Mouse (Mus musculus) spleen, adult 12 weeks (tissue): ENCODE measurements at regions not wholly inside any gene's neighbourhood (a gene's known extent, or its start where the extent isn't known, plus 50 kb on each side); places are given as distances from the start of the nearest gene placed in this dataset.

Experiments
- DNase-seq: peaks from one replicate; pipeline ENCODE4 v3.0.0; 2022; ENCODE audit warnings: low spot score

DNA sequence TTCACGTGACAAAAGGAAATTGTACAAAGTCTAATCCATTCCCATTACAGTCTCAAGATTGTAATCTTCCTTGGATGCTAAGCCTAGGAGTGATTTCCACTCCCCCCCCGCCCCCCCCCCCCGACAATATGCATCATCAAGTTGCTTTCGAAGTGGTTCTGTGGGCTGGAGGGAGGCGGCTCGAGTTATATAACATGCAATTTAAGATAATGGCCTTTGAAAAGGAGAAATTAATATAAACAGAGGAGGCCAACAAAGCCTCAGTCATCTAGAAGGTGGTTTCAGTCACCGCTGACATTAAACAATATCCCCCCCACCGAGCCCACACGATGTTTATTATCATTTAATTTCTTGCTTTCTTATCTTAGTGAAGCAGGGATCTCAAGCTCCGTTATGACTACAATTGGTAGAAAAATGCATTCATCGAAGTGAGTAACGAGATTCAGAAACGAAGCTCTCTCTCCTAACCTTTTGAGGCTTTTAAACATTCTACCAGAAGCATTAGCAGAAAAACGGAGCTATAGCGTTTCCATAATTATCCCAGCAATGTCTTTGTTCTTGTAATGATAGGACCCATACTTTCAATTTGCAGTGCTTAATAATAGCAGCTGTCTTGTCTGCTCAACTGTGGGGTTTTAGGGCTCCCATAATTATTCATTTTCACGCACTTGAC is 339.1 kb downstream of the Btg1 start:
- DNase-seq = no peak

DNA sequence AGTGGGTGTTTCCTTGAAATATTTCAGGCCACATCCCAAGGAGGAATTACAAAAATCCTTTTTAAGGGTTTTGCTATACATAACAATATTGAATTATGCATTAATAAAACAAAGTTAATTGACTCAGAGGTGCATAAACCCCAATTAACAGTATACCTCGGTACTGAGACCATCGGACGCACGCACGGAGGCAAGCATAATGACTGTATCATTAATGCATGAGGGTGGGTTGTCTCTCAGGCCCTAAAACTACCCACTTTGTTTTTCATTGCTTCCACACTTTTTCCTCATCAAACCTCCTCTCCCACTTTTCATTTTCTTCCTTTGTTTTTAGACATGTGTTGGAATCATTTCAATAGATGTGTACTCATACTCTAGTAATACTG is 339.6 kb downstream of the Btg1 start:
- DNase-seq = no peak

DNA sequence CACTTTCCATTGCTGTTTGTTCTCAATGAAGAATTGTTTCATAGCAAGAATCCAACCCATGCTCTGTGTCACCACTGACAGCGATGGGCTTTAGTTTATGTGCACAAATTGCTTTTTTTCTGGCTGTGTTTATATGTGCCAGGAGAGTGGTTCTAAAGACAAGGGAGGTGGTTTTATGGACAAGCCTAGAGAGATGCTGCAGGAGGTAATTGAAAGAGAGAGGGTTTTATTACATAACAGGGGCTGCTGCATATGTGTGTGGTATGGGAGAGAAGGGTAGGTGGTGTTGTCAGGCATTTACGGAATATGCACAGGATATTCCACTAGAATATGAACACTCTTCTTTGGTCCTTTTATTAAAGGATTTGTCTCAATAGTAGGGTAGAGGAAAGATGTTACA is 340.2 kb downstream of the Btg1 start:
- no peak for DNase-seq

DNA sequence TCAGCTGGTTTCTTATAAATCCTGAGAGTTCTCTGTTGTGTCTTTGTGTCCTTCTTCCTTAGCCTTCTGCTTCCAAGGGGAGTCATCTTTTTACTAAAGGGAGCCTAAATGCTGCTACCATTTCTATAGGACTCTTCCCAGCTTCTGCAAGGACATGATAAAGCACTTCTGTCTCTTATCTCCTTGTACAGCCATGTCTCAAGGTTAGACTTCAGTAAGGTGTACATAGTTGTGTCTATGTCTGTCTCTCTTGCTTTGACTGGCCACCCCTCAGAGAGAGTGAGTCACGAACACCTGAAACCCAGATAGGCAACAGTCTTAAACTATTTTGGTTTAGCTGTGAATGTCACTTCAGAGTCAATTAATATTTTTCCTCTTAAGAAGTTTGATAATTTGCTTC is 353.0 kb downstream of the Btg1 start:
- no peak for DNase-seq

DNA sequence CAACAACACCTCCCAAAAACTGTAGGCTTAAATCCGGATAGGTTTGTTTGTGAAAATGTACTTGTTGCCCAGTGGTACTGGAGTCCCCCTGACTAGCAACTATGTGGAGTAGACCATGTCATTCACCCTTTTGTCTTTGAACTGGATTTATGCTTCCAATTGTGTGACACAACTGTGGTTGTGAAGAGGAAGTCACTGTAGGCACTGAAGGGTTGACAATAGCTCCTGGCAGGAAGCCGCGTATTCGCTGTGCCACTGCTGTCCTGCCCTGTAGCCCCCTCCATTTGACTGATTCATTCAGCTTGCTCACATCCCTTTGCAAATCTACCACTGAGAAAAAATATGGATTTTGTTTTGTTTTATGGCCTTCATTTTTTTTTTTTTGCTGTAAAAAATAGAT is 353.9 kb downstream of the Btg1 start:
- DNase-seq = no peak

DNA sequence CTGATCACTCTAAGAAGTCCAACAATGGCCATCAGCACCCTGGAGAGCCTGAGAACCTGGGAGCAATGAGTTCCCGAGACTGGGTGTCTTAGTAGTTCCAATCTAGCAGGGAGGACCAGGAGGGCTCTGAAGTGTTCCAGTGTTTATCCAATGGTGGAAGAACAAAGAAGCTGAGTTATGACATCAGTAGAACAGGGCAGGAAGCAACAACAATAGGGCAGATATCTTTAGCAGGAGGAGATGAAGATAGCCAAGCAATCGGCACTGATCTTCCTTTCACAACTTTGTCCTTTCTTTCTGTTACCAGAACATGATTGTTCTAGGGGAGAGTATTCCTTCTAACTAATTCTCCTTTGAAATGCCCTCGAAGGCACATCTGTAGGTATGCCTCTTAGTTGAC is 355.0 kb downstream of the Btg1 start:
- DNase-seq = no peak

DNA sequence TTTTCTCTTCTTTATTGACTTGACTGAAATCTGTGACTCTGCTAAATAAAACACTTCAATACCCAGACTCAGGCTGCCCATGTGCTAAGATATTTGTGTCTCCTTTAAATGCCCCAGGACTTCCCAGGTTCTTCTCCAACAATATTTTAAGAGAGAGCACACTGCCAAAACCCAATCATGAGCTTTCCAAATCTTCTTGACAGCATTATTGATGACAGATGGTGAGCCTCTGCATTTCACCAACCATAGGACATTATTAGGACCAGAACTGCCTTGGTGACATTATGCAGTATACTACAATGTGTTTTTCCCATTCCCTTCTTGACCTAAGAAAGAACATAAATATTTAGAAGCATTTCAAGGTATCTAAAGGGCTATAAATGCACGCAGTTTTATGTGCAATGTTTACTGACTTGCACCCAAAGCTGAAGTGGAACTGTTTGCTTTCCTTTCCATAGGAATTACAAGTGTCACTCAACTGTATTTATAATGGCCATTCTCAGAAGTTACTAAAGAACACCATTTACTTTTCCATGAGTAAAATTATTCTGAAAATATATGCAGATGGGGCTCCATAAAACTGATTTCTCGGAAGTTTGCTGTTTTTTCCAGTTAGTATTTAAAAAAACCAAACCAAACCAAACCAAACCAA is 357.6 kb downstream of the Btg1 start:
- DNase-seq = no peak

DNA sequence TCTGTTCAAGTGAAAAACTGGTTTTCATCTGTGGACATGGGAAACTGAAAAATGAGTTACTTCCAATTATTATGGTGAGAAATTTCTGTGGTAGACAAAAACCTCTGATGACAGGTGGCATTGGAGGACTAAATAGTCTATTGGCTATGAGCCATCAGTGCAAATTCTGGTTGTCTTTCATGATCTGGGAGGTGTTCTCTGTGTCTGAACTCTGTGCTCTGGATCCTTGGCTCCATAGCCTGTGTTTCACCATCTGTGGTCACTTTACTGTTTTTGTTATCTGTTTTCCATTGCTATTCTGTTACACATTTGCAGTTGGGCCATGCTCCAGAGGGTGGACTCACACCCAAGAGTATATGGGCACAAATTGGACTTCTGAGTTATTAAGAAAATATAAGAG is 359.9 kb downstream of the Btg1 start:
- DNase-seq = no peak

DNA sequence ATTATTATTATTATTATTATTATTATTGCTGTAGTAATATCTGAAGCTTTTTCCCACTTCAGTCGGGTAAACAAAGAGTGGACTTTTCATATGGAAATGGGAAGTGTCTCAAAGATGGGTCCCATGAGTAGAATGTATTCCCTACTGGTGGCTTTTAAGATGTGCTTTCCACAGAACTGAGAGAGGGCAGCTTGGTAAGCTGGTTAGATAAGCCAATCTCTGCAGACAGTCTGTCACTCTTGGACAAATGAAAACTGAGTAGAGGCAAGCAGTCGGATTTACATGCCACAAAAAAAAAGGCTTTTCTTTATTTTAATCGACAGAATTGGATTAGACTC is 363.7 kb downstream of the Btg1 start:
- DNase-seq = no peak

DNA sequence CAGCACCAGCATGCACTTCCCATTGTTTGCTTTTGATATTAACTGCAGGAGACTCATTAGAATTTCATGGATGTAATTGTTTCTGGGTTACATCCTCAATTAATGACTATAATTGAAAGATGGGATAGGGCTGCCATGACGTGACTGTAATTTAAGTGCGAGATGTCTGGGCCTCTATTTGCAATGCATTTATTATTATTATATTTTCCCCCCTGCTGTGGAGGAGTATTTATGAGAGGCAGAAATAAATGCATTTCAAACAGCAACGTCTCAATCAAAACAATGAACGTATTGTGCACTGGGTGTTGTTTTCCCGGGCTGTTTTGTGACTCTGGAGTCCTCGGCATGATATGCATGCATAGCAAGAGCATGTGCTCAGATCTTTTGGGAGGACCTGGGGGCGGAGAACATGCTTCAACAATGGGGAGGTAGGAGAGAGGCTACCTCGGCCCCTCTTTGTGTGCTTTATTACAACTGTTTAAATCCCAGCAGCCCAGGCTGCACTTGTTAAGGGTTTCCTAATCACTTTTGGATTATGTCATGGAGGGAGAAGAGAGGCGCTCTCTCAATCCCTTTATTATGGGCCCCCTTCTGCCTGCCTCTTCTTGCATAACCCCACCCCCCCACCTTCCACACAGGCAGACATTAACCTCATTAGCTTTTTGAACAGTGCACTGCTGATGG is 364.2 kb downstream of the Btg1 start:
- DNase-seq = no peak

DNA sequence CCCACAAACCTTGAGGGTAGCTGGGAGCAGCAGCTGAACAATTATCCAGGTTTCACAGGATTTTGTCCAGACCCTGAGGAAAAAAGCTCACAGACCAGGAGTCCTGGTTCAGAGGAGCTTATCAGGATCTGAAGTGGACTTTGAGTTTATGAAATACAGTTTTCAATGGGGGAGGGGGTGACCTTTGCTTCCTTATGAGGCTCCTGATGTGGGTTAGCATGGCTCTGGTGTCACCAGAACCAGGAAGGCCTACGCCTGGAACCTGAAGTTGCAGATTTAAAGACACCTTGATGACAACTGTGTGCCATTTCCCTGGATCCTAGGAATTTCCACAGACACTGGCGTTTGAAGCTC is 364.7 kb downstream of the Btg1 start:
- DNase-seq = no peak

DNA sequence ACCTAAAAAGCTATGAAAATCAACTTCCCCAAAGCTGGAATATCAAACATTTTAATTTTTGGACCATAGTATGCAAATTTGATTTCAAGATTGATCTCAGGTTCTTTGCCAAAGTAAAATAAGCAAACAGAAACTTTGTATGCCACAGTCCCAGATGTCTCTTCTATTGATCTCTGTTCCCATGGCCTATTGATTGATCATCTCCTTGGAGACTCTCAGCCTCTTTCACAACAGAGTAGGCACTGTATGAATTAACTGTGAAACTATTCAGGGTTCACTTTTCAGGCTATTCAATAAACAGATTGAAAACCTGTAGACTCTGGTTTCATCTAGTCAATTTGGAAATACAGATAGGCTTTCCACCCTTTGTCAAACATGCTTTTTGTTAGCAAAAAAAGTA is 384.1 kb downstream of the Btg1 start:
- no peak for DNase-seq

DNA sequence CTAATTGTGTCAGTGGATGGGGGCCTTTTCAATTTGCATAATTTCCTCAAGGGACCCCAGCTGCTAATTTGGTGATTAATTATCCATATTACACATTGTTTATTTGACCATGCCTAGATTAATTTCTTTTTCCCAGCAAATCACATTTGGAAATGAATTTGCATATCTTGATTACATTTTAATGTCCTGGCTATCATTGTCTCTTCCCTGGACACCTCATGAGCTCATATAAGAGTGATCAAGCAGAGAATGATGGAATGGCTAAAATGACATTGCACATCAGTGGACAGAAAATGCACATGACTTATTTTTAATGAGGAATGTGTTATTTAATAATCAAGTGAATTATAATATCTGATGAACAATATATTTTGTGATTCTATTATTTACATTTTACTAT is 392.1 kb downstream of the Btg1 start:
- no peak for DNase-seq

DNA sequence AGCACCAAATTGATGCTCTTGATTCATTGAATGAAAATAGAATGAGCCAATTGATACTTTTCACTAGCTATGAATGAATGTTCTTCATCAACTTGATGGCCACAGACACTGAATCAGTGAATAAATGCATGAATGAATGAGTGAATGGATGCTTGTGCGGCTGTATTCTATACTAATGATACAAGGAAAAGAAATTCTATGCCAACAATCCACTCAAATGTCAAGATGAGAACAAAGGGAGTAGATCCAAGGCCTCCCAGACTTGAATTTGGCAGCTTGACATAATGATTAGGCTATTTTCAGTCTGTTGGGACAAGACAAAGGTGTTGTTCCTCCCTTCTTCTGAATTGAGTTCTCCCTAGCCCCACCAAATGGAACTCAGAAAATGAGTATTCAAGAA is 393.1 kb downstream of the Btg1 start:
- DNase-seq = no peak

DNA sequence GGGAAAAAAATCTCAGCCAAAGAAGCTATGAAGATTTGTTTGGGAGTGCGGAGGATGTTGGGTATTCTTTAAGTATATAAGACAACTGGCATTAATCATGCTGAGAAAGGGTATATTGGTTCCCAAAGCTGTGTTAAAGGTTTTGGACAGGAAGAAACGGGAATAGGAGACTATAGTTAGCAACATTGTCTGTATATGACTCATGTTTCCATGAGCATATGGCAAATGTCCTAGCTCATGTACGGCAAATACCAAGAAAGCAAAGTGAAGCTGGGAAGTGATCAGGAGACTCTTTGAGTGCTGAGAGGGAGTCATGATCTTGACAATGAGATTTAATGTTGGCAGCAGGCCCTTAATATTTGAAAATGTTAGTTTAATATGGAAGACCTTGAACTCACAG is 401.8 kb downstream of the Btg1 start:
- DNase-seq = no peak

DNA sequence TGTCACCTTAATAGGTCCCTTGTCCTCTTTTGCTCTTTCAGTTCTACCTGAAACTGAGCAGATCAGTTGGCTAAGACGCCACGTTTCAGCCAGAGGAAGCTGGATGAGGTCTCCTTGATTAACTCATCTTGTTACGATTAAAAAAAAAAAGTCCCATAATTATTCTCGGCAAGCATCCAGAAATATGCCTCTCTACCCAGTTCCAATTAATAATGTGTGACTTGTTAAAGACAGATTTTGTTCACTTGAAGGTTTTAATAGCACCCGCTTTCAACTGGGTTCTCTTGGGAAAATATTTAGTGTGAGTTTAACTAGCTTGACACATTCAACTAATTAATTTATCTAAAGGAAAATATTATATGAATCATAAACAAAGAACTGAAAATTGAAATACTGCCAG is 412.0 kb downstream of the Btg1 start:
- no peak for DNase-seq

DNA sequence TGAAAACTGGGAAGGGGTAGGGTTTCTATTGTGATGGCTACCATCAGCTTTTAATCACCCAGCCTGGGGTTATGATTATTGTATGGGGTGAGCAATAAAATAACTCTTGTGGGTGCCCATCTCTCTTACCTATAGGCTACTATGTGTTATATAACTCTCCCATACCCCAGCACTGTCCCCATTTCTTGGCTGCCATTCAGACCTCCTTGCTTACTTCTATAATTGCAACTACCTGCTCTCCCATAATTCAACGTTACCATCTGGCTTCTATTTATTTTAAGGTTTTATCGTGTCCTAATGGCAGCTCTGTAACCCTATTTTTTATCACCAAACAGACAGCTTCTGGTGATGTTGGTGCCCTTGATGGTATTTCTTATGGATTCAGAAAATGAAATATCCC is 414.2 kb downstream of the Btg1 start:
- DNase-seq = no peak

DNA sequence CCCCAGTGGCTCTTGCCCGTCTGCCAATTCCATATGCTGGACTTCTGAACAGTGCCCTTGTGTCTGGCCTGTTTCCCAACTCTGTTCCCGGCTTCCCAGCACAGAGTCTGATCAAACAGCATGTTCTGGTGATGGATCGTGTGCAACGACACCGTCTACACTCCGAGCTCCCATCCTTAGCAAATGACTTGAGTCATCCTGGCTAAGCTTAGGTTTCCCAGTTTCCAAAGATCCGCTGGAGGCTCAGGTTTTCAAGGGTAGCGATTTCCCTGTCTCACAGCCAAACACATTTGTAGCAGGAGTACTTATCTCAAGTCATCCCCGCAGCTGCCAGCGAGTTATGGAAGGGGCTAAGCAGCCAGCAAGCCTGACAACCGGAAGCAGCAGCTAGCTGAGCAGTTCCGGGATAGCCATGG is 418.6 kb downstream of the Btg1 start:
- DNase-seq = no peak

DNA sequence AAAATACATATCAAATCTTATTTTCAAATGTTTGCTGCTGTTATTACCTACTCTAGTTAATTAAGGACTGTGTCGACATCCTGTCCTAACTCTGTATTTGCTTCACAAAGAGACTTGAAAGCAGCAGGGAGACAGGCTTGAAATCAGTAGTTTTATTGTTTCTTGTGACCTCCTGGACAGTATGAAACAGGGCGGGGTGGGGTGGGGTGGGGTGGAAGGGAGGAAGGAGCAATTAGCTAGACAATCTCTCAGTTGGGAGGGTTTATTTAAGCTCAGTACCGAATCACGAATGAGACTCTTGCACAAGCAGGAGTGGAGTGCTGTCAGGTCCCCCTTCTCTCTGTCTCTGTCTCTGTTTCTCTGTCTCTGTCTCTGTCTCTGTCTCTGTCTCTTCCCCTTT is 421.2 kb downstream of the Btg1 start:
- no peak for DNase-seq

DNA sequence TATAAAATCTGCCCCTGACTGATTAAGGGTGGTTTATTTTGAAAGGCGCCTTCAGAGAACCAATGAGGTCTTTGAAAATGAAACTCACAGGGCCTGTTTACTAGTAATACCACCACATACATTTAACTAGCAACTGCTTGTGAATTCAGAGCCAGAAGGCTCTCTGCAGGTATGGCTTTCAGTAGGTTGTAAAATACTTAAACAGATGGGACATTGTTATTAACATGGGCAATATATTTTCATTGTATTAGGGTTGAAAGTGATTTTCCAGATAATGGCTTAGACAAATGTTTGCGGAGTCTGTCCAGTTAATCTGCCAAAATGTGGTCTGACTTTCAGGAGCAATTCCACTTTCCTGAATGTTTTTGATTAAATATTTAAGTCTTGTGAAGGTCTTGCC is 430.8 kb downstream of the Btg1 start:
- DNase-seq = no peak

DNA sequence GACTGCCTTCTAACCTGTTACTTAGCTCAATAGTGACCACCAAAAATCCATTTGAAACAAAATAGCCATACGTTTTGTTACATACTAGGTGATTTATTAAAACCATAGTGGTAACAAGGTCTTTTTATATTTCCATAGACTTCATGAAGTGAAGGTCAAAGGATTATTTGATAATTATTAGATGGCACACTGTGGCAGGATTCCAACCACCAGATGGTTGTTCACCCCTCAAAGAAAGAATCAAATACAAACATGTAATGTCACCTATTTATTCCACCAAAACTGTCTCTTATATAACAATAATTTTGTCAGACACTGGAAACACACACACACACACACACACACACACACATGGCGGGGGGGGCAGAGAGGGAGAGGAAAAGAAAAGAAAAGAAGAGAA is 431.2 kb downstream of the Btg1 start:
- DNase-seq = no peak

DNA sequence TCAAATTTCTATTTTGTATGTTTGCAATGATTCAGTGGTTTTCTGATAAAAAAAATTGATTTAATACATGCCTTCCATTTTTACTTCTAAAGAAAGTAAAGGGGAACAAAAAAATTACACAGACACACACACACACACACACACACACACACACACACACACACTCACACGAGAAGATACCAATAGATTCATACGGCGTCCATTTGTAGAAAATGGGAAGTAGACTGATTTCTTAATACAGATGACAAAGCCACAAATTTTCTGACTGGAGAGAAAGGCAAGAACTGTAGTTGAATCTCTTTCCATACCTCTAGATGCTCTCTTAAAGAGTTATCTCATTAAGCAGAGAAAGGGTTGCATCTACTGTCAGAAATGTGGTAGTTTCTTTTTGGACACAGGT is 424.9 kb upstream of the Dcn start:
- no peak for DNase-seq

DNA sequence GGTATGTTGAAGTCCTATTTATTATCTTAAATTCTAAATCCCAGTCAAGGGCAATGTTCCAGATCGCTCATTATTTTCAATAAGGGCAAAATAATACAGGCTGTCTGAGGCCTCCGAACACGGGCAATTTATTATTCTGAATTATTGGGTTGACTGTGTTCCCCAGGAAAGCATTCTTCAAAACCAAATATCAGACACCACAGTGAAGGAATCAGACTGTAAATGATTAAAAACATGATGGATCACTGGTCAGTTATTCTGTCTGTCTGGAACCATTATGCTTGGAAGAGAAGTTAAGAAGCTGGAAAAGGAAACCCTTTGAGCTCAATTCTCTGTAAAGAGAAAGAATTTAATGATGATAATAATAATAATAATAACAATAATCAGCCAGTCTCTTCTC is 417.4 kb upstream of the Dcn start:
- no peak for DNase-seq

DNA sequence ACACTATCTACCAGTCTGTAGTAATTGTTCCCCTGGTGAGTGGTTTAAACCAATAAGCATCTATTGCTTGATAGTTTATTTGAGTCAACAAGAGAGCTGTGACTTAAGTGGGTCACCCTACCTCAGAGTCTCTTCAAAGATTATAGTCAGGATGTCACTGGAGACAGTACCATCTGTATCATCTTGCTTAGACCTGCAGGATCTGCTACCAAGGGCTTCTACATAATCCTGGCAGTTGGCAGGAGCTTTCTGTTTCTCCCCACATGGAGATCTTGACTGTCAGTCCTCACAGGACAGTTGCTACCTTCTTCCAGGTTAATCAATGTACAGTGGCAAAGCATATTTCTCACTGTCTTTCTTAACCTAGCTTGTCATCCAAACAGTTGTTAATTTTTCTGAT is 414.9 kb upstream of the Dcn start:
- DNase-seq = no peak
